Mouse (Mus musculus): Measurements from ENCODE around the gene Pcif1.
A peak's percentile ranks its signal among the peaks of the same experiment; 100 is the strongest.

Gene Pcif1

DNA sequence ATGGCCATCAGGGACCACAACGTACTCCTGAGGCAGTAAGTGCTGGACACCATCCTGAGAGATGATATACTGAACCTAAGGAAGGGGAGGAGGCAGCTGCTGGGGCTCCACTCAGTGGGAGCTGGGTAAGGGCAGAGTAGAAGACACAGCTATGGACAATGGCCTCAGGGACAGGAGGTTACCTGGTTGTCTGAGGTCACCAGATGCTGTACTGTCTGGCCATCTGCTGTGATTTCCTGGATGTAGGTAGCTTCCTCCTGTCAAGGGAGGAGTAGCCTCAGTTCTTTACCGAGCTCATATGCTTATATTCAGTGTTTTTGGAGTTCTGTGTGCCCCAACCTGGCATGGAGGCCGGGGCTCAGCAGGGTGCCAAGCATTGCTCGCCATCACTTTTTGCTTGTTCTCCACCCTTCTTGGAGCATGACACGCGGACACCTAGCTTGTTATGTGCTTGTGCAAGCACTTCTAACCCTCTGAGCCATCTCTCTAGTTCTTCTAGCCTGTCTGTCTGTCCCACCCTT is 13.7 kb downstream of the Pcif1 start:
- no peak for DNase-seq (ENCODE audit: low spot score in 2 of 2)

GRCm38 (mm10) chr2:164894048-164894447 is 14.9 kb downstream of the Pcif1 start:
- no peak for DNase-seq (ENCODE audit: low spot score in 2 of 2)

GRCm38 (mm10) chr2:164894644-164895043 is 15.5 kb downstream of the Pcif1 start:
- no peak for DNase-seq (ENCODE audit: low spot score in 2 of 2)

GRCm38 (mm10) chr2:164895885-164896284 is 16.8 kb downstream of the Pcif1 start:
- DNase-seq (ENCODE audit: low spot score in 2 of 2) = no peak

- no peak for DNase-seq (ENCODE audit: low spot score in 2 of 2)
These were observed 18.9 kb downstream of the Pcif1 start for GRCm38 (mm10) chr2:164898008-164898407.

- no peak for DNase-seq (ENCODE audit: low spot score in 2 of 2)
These were observed 19.9 kb downstream of the Pcif1 start for GRCm38 (mm10) chr2:164899034-164899433.

DNA sequence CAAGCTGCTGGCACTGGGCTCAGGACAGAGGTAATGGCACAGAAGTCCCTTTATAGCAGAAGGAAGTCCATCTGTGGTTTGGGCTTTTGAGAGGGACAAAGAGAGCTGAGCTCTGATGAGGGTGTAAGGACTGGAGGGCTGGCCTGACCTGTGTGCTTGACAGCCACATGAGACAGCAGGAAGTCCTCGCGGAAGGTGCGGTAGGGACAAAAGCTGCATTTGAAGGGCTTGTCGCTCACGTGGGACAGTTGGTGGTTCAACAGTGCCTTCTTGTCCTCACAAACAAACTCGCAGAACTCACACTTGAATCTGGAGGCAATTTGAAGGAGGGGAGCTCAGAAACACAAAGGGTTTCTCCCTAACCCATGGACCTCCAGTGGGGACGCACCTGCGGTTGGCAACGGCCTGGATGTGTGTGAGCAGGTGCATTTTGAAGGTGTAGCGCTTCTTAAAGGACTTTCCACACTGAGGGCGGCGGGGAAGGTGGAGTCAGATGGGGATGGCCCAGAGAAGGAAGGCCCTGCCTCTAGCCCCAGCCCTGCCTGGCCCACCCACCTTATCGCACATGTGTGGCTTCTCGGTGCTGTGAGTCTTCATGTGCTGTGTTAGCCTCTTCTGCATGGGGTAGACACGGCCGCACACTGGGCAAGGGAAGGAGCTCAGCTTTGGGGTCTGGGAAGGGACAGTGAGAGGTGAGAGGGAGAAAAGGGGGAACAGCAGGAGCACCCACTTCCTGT is 20.8 kb downstream of the Pcif1 start:
- no peak for DNase-seq (ENCODE audit: low spot score in 2 of 2)

DNA sequence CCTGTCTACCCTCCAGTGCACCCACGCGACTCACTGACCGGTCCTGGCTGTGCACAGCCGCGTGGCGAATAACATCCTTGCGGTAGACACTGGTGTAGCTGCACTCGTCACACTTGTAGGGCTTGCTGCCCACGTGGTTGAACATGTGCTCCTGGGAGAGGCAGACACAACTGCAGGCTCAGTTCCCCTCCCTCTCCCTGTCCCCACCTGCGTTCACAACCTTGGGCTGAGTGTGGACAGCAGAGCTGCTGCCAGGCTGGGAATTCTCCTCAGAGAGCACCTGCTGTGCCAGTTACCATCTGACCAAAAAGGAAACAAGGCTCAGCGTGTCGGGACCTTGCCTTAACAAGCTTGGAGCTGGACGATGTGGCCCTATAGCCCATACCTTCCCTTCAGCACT is 22.3 kb downstream of the Pcif1 start:
- DNase-seq (ENCODE audit: low spot score in 2 of 2) = no peak

- no peak for DNase-seq (ENCODE audit: low spot score in 2 of 2)
These were observed 24.4 kb downstream of the Pcif1 start for GRCm38 (mm10) chr2:164903496-164903895.

- DNase-seq (ENCODE audit: low spot score in 2 of 2) = no peak
These were observed 27.0 kb downstream of the Pcif1 start for GRCm38 (mm10) chr2:164906071-164906470.

DNA sequence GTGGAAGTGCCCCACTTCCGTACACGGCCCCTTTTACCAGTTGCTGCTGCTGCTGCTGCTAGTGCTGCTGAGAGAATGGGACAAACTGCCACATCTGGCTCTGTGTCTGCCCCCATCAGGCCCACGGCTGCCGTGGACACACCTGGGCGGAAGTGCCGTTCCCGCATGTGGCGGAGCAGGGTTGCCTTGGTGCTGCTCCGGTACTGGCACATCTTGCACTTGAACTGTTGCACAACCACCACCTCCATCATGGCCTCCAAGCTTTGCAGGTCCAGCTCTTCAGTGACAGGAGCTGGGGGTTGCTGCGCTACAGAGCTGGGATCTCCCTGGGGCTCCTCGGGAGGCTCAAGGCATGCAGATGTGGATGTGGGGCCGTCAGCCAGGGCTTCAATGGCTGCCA is 28.4 kb downstream of the Pcif1 start:
- no peak for DNase-seq (ENCODE audit: low spot score in 2 of 2)

DNA sequence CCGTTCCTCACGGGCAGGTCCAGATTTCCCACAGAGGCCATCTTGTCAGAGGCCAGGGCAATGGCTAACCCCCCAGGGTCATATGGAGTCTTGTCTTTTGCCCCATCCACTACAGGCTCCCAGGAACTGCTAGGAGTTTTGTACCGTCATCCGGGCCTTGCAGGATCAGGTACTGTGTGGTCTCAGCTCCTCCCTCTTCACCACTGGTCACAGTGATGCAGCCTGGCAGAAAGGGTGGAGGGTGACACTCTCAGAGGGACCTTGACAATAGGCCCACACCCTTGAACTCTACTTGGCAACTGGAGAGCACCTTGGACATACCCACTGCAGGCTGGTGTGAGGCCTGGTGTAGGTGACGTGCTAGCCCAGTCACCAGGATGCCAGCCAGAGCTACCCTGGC is 28.9 kb downstream of the Pcif1 start:
- DNase-seq (ENCODE audit: low spot score in 2 of 2) = no peak

- no peak for DNase-seq (ENCODE audit: low spot score in 2 of 2)
These were observed 30.0 kb downstream of the Pcif1 start for GRCm38 (mm10) chr2:164909100-164909499.

DNA sequence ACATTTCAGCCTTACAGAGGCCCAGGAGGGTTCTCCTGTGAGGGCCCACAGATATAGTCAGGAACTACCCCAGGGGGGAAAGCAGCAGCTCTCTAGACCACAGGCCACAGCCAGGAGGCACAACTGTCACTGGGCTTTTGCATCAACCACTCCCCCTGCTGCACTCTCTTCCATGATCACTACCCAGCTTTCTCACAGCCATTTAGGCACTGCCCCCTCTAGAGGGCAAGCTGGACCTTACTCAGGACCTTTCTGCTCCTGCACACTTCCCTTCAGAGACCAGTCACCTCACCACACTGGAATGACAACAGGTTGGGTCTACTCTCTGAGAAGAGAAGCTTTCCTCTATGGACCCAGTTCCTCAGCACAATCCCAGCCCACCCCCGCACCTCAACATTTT is 30.4 kb downstream of the Pcif1 start:
- no peak for DNase-seq (ENCODE audit: low spot score in 2 of 2)

- no peak for DNase-seq (ENCODE audit: low spot score in 2 of 2)
These were observed 31.4 kb downstream of the Pcif1 start for GRCm38 (mm10) chr2:164910360-164911061.

- DNase-seq (ENCODE audit: low spot score in 2 of 2) = peak; percentile 92
These were observed 32.3 kb downstream of the Pcif1 start, which contains the start of gene Zfp335 for GRCm38 (mm10) chr2:164911086-164912048. TSS of gene Zfp335 (minus strand) at chr2:164911757.

DNA sequence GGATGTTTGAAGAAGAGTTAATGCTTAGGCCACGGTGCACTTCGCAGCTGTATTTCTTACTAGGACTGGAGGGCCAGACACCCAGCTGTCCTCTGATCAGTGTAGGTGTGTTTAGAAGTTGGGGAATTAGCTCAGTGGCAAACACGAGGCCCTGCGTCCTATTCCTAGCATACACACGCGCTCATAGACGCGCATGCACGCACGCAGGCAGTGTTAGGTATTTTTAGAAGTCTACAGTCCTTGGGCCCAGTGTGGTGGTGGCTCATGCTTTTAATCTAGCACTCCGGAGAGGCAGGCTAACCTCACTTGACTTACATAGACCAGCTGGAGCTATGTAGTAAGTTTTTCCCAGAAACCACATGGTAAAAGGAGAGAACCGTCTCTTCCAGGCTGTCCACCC is 33.0 kb downstream of the Pcif1 start:
- DNase-seq (ENCODE audit: low spot score in 2 of 2) = peak; percentile 48 to 74

GRCm38 (mm10) chr2:164912749-164913427 is 33.8 kb downstream of the Pcif1 start:
- no peak for DNase-seq (ENCODE audit: low spot score in 2 of 2)

- DNase-seq (ENCODE audit: low spot score in 2 of 2) = no peak
These were observed 34.3 kb downstream of the Pcif1 start for GRCm38 (mm10) chr2:164913428-164913786.

DNA sequence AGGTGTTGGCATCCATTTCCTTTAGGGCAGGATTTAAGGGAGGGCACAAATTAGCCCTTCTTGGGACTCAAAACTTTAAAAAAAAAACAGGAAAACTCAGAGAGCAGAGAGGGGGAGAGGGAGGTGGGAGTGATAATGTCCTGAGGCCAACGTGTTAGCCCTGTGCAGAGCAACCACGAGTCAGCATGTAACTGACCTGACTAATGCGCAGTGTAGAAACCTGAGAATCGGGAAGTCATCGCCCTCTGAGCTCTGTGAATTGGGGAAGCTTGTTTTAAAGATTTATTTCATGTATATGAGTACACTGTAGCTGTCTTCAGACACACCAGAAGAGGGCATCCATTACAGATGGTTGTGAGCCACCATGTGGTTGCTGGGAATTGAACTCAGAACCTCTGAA is 37.7 kb downstream of the Pcif1 start:
- no peak for DNase-seq (ENCODE audit: low spot score in 2 of 2)

DNA sequence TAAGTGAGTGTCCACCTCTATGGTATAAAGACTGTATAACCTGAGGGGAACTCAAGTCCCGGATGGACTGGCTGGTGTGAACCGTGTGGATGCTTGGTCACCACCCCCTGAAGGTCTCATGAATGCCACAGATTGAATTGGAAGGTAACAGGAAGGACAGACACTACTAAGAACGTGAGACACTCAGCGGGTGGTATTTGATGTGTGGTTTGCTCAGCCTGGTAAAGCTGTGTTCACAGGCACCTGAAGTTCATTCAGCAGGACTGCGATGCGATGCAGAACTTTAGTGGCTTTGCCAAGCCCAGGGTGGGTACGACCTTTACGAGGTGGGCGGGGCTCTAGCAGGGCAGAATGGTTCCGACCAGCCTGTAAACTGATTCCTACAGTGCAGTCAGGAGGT is 38.3 kb downstream of the Pcif1 start:
- DNase-seq (ENCODE audit: low spot score in 2 of 2) = no peak
